Comparison of ENCODE assay signal across 21 mouse cellular contexts in the genomic region with DNA sequence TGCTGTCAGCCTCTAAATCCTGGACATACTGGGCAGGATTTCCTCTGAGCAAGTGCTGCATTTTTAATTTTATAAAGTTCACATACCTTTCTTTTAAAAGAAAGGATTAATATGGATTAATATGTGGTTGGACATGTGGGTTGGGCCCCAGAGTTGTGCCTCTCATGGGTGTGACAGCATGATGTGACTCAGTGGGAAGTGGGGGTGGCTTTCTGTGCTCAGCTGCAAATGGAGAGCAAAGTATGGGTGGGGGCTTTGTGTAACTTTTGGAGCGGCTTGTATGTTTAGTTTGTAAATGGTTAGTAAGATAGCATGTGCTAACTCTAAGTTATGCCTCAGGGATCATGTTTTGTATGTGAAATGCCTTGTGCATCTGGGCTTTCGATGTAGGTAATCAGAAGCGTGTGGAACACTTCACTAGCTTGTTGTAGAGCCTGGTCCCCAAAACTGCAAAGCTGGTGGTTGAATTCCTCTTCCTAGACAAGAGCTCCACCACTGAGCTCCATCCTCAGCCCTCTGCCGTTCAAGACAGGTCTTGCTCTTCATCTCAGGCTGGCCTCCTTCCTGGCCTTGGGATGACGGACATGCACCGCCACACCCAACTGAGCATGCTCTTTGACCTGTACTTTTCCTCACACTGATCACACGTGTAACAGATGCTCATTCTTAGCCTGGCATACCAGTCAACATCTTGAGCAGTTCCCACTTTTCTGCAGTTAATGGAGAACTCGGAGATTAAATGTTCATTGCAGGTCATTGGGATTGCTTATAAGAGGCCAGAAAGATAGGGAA. TPM values are rescaled to one million over a fixed set of nuclear protein-coding genes. Genes with fewer than 3 reads are reported as not detected.
DNase-seq lines count a peak whose midpoint lies in the region; ATAC-seq and TF ChIP-seq lines count a peak whose summit lies in the region.
"Had no signal": no experiment of that assay in that cellular context is flagged by ENCODE, and none has a peak within 500 bp of the region (broad histone marks: within the 10 kb centered on the region; RNA-seq: fewer than 3 reads in every experiment).

No protein-coding gene starts in this region.

- DNase-seq in ES-CJ7 (ENCODE audit: low read depth, low spot score) = peak; percentile 26
- DNase-seq in cerebellum, adult 11-12 months = no peak
- no peak for DNase-seq in testis, postnatal 14 days (ENCODE audit: low spot score)
- DNase-seq in urinary bladder, postnatal 14 days (ENCODE audit: low spot score) = no peak
- DNase-seq: adrenal gland, postnatal 10 days; cerebellum, adult 8-10 months; gastrocnemius, postnatal 14 days; heart, postnatal 14 days; liver; lung, embryonic 14.5 days; lung, postnatal 4 days; right cerebral cortex, postnatal 25 days; thymus, adult 18-20 months had no signal

- no peak overlapping the region for H3K9ac ChIP-seq in intestine, postnatal 0 days (ENCODE audit: low read depth, low read length)
- no peak overlapping the region for H3K9ac ChIP-seq in kidney, embryonic 16.5 days (replicated peaks; ENCODE audit: low read length)
- H3K9ac ChIP-seq: embryonic facial prominence, embryonic 13.5 days; hindbrain, embryonic 14.5 days; lung, embryonic 14.5 days; midbrain, embryonic 12.5 days had no signal

- H3K27me3 ChIP-seq in intestine, postnatal 0 days (replicated peaks; ENCODE audit: control insufficient read depth, insufficient read depth, low read length) = no peaks in the 10 kb centered on the region
- H3K27me3 ChIP-seq in kidney, embryonic 16.5 days (ENCODE audit: insufficient read depth, low read length) = no peaks in the 10 kb centered on the region
- no peaks in the 10 kb centered on the region for H3K27me3 ChIP-seq in small intestine, adult 2 months (ENCODE audit: control insufficient read depth, insufficient read depth, low read length)
- H3K27me3 ChIP-seq: embryonic facial prominence, embryonic 13.5 days had no signal

- ATAC-seq in intestine, postnatal 0 days = peak; percentile 87
- ATAC-seq in kidney, embryonic 16.5 days (ENCODE audit: low FRiP score, low TSS enrichment) = peak; percentile 80

- peak; percentile 40 for TF ChIP-seq CTCF in intestine, postnatal 0 days (IDR thresholded peaks at IDR 0.05; ENCODE audit: low read depth)
- TF ChIP-seq CTCF in small intestine, adult 2 months (IDR thresholded peaks at IDR 0.05; ENCODE audit: extremely low read depth, insufficient read length, insufficient replicate concordance, low read depth, low read length) = peak; percentile 41; the same call in 1 of the 2 replicates

- WGBS in intestine, postnatal 0 days = 59% methylated on average over 8 of the region's 8 CpGs
- 64% methylated on average over 8 of the region's 8 CpGs for WGBS in kidney, embryonic 16.5 days
- 52% methylated on average over 8 of the region's 8 CpGs for WGBS in small intestine, adult 2 months

- no peak overlapping the region for H3K4me2 ChIP-seq in intestine, postnatal 0 days (replicated peaks; ENCODE audit: low read depth)
- no peak overlapping the region for H3K4me2 ChIP-seq in kidney, embryonic 16.5 days (replicated peaks; ENCODE audit: low read depth, low read length)
- H3K4me2 ChIP-seq: embryonic facial prominence, embryonic 13.5 days; hindbrain, embryonic 14.5 days; lung, embryonic 14.5 days; midbrain, embryonic 12.5 days had no signal

- H3K36me3 ChIP-seq in intestine, postnatal 0 days (ENCODE audit: control insufficient read depth, insufficient read depth) = no peaks in the 10 kb centered on the region
- H3K36me3 ChIP-seq in kidney, embryonic 16.5 days (ENCODE audit: insufficient read depth, low read length) = no peaks in the 10 kb centered on the region
- H3K36me3 ChIP-seq in small intestine, adult 2 months (ENCODE audit: control insufficient read depth, insufficient read depth, low read length) = no peaks in the 10 kb centered on the region; the same call in 1 of the 2 replicates
- H3K36me3 ChIP-seq: embryonic facial prominence, embryonic 13.5 days; heart, embryonic 10.5 days; midbrain, embryonic 12.5 days had no signal

- no peak overlapping the region for H3K4me3 ChIP-seq in intestine, postnatal 0 days (ENCODE audit: low read depth, low read length)
- no peak overlapping the region for H3K4me3 ChIP-seq in kidney, embryonic 16.5 days (ENCODE audit: low read length)
- H3K4me3 ChIP-seq in small intestine, adult 2 months (ENCODE audit: low read depth, low read length) = no peak overlapping the region
- H3K4me3 ChIP-seq: embryonic facial prominence, embryonic 13.5 days; heart, embryonic 10.5 days; midbrain, embryonic 12.5 days had no signal

- no peaks in the 10 kb centered on the region for H3K9me3 ChIP-seq in intestine, postnatal 0 days (ENCODE audit: control insufficient read depth)
- H3K9me3 ChIP-seq in kidney, embryonic 16.5 days (ENCODE audit: low read length) = no peaks in the 10 kb centered on the region
- H3K9me3 ChIP-seq: embryonic facial prominence, embryonic 13.5 days; G1E; heart, embryonic 10.5 days; midbrain, embryonic 12.5 days had no signal

- TF ChIP-seq POLR2A in small intestine, adult 2 months (IDR thresholded peaks at IDR 0.05; ENCODE audit: low read depth, low read length) = no peak

- no peak overlapping the region for H3K27ac ChIP-seq in intestine, postnatal 0 days (ENCODE audit: low read depth, low read length)
- no peak overlapping the region for H3K27ac ChIP-seq in kidney, embryonic 16.5 days (ENCODE audit: low read length)
- peak overlapping the region; percentile 75 for H3K27ac ChIP-seq in small intestine, adult 2 months (ENCODE audit: insufficient read depth, low read depth, low read length)
- H3K27ac ChIP-seq: embryonic facial prominence, embryonic 13.5 days; heart, embryonic 10.5 days; hindbrain, embryonic 14.5 days; midbrain, embryonic 12.5 days had no signal

- H3K4me1 ChIP-seq in intestine, postnatal 0 days (replicated peaks; ENCODE audit: control insufficient read depth, insufficient read depth, low read length) = peaks cover 6% of the 10 kb centered on the region; the same call in 1 of the 2 replicates
- H3K4me1 ChIP-seq in kidney, embryonic 16.5 days (ENCODE audit: insufficient read depth, low read length) = 0 out of 2 replicates have a peak, but pooled peaks cover 3% of the 10 kb centered on the region
- peaks cover 18% of the 10 kb centered on the region for H3K4me1 ChIP-seq in small intestine, adult 2 months (ENCODE audit: control insufficient read depth, insufficient read depth, insufficient read length, low read length)

RNA-seq across cellular contexts. Expression of gene Gpd2, which starts 24.0 kb away (rescaled TPM):
- 26.0 and 26.2 TPM in 2 replicates for polyA plus RNA-seq in intestine, postnatal 0 days (2015; fragmentation: Nextera tagmentation; extraction: Ambion mirVana)
- polyA plus RNA-seq in kidney, embryonic 16.5 days (2015; fragmentation: Nextera tagmentation; extraction: Ambion mirVana) = 17.2 and 19.3 TPM in 2 replicates
- polyA plus RNA-seq in small intestine, adult 2 months (2012; rRNA removed) = 13.9 and 31.9 TPM in 2 replicates
